Mouse (Mus musculus) c-Kit-positive CD71-negative TER-119-negative erythroid progenitor cells, embryonic 14.5 days (primary cell): ENCODE measurements around the gene Igf1r.
A peak's percentile ranks its signal among the peaks of the same experiment; 100 is the strongest.

ENCODE experiments used
- DNase-seq: peaks from one replicate; pipeline ENCODE4 v3.0.0-alpha.2; 2013; ENCODE audit warnings: low read depth

Igf1r gene

GRCm38 (mm10) chr7:68179672-68180071 is 227.0 kb downstream of the Igf1r start:
- DNase-seq: no peak

- no peak for DNase-seq
Observed at GRCm38 (mm10) chr7:68181104-68181503, 228.5 kb downstream of the Igf1r start.

GRCm38 (mm10) chr7:68182025-68182424 is 229.4 kb downstream of the Igf1r start:
- no peak for DNase-seq

GRCm38 (mm10) chr7:68182773-68183172 is 230.1 kb downstream of the Igf1r start:
- no peak for DNase-seq

- no peak for DNase-seq
Observed at GRCm38 (mm10) chr7:68183421-68183820, 230.8 kb downstream of the Igf1r start.

- peak; percentile 38 for DNase-seq
Observed at GRCm38 (mm10) chr7:68189211-68189610, 236.6 kb downstream of the Igf1r start.

GRCm38 (mm10) chr7:68189691-68190456 is 237.2 kb downstream of the Igf1r start:
- DNase-seq: no peak

- DNase-seq: no peak
Observed at GRCm38 (mm10) chr7:68193958-68194695, 241.5 kb downstream of the Igf1r start.

- no peak for DNase-seq
Observed at GRCm38 (mm10) chr7:68199609-68200008, 247.0 kb downstream of the Igf1r start.

GRCm38 (mm10) chr7:68205776-68206427 is 253.3 kb downstream of the Igf1r start:
- DNase-seq: no peak

GRCm38 (mm10) chr7:68209039-68209438 is 256.4 kb downstream of the Igf1r start:
- DNase-seq: no peak

GRCm38 (mm10) chr7:68210417-68210816 is 257.8 kb downstream of the Igf1r start:
- DNase-seq: no peak

- DNase-seq: no peak
Observed at GRCm38 (mm10) chr7:68211883-68212282, 259.3 kb downstream of the Igf1r start.

- DNase-seq: no peak
Observed at GRCm38 (mm10) chr7:68213842-68214241, 261.2 kb downstream of the Igf1r start.

GRCm38 (mm10) chr7:68215522-68216070 is 263.0 kb downstream of the Igf1r start:
- DNase-seq: no peak

- DNase-seq: no peak
Observed at GRCm38 (mm10) chr7:68218879-68219278, 266.3 kb downstream of the Igf1r start.

- DNase-seq: no peak
Observed at GRCm38 (mm10) chr7:68221677-68222230, 269.1 kb downstream of the Igf1r start.

GRCm38 (mm10) chr7:68223356-68223808 is 270.8 kb downstream of the Igf1r start:
- DNase-seq: no peak

- DNase-seq: no peak
Observed at GRCm38 (mm10) chr7:68224006-68224405, 271.4 kb downstream of the Igf1r start.

- DNase-seq: no peak
Observed at GRCm38 (mm10) chr7:68225427-68226054, 272.9 kb downstream of the Igf1r start.

GRCm38 (mm10) chr7:68227021-68227420 is 274.4 kb downstream of the Igf1r start:
- DNase-seq: no peak

- DNase-seq: no peak
Observed at GRCm38 (mm10) chr7:68227621-68228020, 275.0 kb downstream of the Igf1r start.
